Mouse (Mus musculus): ENCODE results near the gene Cobll1. TPM values are rescaled to one million over a fixed set of nuclear protein-coding genes. Genes with fewer than 3 reads are reported as not detected.

Cobll1 gene
- polyA plus RNA-seq, 1 experiment, result 3.0 TPM

DNA sequence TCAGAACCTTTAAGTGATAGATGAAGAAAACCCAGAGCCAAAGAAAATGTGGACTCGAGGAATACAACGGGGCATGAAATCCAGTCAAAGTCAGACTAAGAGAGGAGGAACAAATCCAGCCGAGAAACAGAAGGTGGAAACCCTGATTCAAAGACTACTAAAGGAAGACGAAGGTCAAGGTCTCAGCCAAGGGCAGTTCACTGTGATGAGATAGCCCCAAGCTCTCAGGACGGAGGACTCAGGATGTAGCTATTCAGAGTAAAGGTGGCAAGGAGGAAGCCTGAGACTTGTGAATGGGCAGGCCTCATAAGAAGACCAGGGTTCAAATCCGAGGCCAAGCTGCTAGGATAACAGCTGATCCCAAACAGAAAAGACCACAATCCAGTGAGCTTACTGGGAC lies 90.3 kb downstream of the Cobll1 start:
- Histone ChIP-seq H3K4me3 (ENCODE audit: low read depth, low read length) (no peak overlapping the region), H3K27ac (ENCODE audit: insufficient read depth, low read depth, low read length) (no peak overlapping the region), H3K27me3 (ENCODE audit: control insufficient read depth, insufficient read depth, low read length) (no peaks in the 10 kb centered on the region), H3K36me3 (ENCODE audit: control insufficient read depth, insufficient read depth, low read length) (peaks cover 12% of the 10 kb centered on the region), H3K4me1 (ENCODE audit: control insufficient read depth, insufficient read depth, insufficient read length, low read length) (no peaks in the 10 kb centered on the region)
- 91% methylated on average over 6 of the region's 6 CpGs for WGBS
- TF ChIP-seq POLR2A (IDR thresholded peaks at IDR 0.05; ENCODE audit: low read depth, low read length) (no peak), CTCF (IDR thresholded peaks at IDR 0.05; ENCODE audit: extremely low read depth, insufficient read length, insufficient replicate concordance, low read depth, low read length) (no peak)

DNA sequence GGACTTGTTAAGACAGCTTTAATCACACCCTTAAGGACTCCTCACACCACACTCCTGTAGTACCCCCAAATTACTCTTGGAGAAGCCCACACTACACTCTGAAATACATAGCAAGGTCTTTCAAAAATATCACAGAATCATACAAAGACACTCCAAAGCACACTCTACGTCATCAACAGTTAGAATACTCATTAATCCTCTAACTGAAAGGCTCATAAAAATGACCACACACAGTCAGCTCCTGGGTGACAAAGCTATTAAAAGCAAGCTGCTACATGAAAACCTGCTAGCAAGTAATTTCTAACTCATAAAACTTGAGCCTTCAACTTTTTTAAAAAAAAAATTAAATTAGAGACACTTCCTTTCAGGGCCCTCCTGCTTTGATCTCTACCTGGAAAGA lies 91.8 kb downstream of the Cobll1 start:
- TF ChIP-seq CTCF (IDR thresholded peaks at IDR 0.05; ENCODE audit: extremely low read depth, insufficient read length, insufficient replicate concordance, low read depth, low read length) (no peak), POLR2A (IDR thresholded peaks at IDR 0.05; ENCODE audit: low read depth, low read length) (no peak)

DNA sequence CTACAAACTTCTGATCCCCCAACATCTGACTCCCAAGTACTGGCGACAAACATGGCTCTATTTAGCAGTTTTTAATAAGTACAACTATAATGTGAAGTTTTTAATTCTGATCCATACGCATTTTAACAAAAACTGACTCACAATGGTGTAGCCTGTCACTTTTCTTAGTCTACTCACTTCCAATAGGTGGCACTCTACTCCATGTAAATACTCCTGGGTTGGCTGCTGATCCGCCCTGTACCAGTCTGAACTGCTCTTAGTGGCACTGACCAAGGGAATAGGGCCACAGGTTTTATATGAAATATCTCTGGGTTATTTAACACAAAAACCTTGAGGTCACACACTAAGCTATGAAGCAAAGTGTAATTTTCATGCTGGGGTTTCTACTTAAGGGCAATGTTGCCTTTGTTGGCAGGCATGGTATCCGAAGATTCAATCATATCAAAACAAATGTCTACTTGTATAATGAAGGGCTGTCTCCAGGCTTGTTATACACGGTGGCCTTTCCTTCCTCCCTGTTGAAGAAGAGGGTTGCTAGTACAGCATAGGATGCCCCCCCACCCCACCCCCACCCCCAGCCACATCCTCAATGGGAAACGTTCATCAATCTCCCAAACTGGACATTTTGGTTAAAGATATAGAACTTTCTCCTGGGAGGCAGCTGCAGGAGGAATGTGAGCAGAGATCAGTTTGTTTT lies 93.6 kb downstream of the Cobll1 start:
- H3K4me3 ChIP-seq (ENCODE audit: low read depth, low read length), result no peak overlapping the region
- TF ChIP-seq POLR2A (IDR thresholded peaks at IDR 0.05; ENCODE audit: low read depth, low read length), result no peak
- TF ChIP-seq CTCF (IDR thresholded peaks at IDR 0.05; ENCODE audit: extremely low read depth, insufficient read length, insufficient replicate concordance, low read depth, low read length), result peak; percentile 51; the same call in 1 of the 2 replicates
- H3K27ac ChIP-seq (ENCODE audit: insufficient read depth, low read depth, low read length), result no peak overlapping the region
- H3K36me3 ChIP-seq (ENCODE audit: control insufficient read depth, insufficient read depth, low read length), result peaks cover 8% of the 10 kb centered on the region
- 55% methylated on average over 6 of the region's 6 CpGs for WGBS
- H3K27me3 ChIP-seq (ENCODE audit: control insufficient read depth, insufficient read depth, low read length), result no peaks in the 10 kb centered on the region
- no peaks in the 10 kb centered on the region for H3K4me1 ChIP-seq (ENCODE audit: control insufficient read depth, insufficient read depth, insufficient read length, low read length)

More for the DNA sequence above, 91.8 kb downstream of the Cobll1 start:
- 83% methylated on average over 1 of the region's 1 CpGs for WGBS
- H3K4me1 ChIP-seq (ENCODE audit: control insufficient read depth, insufficient read depth, insufficient read length, low read length), result no peaks in the 10 kb centered on the region
- H3K27me3 ChIP-seq (ENCODE audit: control insufficient read depth, insufficient read depth, low read length), result no peaks in the 10 kb centered on the region
- H3K4me3 ChIP-seq (ENCODE audit: low read depth, low read length), result no peak overlapping the region
- no peak overlapping the region for H3K27ac ChIP-seq (ENCODE audit: insufficient read depth, low read depth, low read length)
- peaks cover 12% of the 10 kb centered on the region for H3K36me3 ChIP-seq (ENCODE audit: control insufficient read depth, insufficient read depth, low read length)

DNA sequence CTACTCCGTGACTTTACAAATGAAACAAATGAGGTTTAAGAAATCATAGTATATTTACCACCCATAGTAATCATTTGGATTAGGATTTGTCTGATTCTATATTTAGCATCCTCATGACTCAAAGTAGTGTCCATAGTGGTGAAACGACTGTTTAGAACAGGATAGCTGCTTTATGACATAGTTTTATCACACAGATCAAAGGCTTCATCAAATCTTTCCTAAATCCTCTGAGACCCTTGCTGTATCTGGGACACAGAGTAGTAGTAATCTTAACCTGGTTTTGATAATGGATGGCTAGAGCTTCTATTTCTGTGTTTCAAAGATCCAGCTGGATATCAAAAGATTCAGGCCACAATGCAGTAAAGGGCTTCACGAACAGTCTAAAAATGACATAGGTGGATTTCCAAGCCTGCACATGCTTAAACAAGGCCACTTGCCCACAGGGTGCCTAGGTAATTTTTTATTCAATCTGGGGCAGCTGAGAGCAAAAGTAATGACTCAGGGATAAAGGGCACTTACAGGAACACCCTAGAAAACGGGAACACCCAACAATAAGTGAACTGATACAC lies 98.0 kb downstream of the Cobll1 start:
- H3K4me3 ChIP-seq (ENCODE audit: low read depth, low read length), result no peak overlapping the region
- TF ChIP-seq POLR2A (IDR thresholded peaks at IDR 0.05; ENCODE audit: low read depth, low read length), result no peak
- no peak for TF ChIP-seq CTCF (IDR thresholded peaks at IDR 0.05; ENCODE audit: extremely low read depth, insufficient read length, insufficient replicate concordance, low read depth, low read length)
- 64% methylated on average over 4 of the region's 4 CpGs for WGBS

DNA sequence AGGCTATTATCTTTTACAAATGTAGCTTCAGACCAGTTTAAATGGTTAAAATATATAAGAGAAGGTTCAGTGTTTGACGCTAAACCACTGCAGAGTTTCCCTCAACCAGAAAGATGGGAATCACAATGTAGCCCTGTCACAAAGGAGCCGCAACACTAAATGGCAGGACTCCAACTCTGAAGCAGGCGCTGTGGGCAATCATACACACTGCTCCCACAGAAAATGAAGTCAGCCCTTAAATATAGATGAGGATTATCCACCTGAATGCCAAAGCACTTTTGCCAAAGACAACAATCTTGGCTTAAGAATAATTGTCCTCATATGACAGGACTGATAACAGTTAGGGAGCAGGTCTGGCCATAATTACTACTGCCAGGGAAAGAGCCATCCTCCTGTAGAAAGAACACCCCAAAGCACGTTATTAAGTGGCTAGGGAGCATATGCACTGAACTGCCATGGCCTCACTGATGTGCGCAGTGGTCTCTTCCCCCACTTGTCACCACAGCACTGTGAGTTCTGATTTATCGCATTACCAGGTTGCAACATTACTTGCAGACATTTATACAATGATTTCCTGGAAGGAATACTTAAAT lies 98.8 kb downstream of the Cobll1 start:
- Histone ChIP-seq H3K36me3 (ENCODE audit: control insufficient read depth, insufficient read depth, low read length) (no peaks in the 10 kb centered on the region; the same call in 1 of the 2 replicates), H3K27ac (ENCODE audit: insufficient read depth, low read depth, low read length) (no peak overlapping the region), H3K4me1 (ENCODE audit: control insufficient read depth, insufficient read depth, insufficient read length, low read length) (no peaks in the 10 kb centered on the region), H3K4me3 (ENCODE audit: low read depth, low read length) (no peak overlapping the region), H3K27me3 (ENCODE audit: control insufficient read depth, insufficient read depth, low read length) (no peaks in the 10 kb centered on the region)
- TF ChIP-seq POLR2A (IDR thresholded peaks at IDR 0.05; ENCODE audit: low read depth, low read length), result no peak
- TF ChIP-seq CTCF (IDR thresholded peaks at IDR 0.05; ENCODE audit: extremely low read depth, insufficient read length, insufficient replicate concordance, low read depth, low read length), result no peak
- WGBS, result 80% methylated on average over 6 of the region's 6 CpGs

More for the DNA sequence above, 98.0 kb downstream of the Cobll1 start:
- Histone ChIP-seq H3K27ac (ENCODE audit: insufficient read depth, low read depth, low read length) (no peak overlapping the region), H3K4me1 (ENCODE audit: control insufficient read depth, insufficient read depth, insufficient read length, low read length) (no peaks in the 10 kb centered on the region), H3K27me3 (ENCODE audit: control insufficient read depth, insufficient read depth, low read length) (no peaks in the 10 kb centered on the region), H3K36me3 (ENCODE audit: control insufficient read depth, insufficient read depth, low read length) (no peaks in the 10 kb centered on the region; the same call in 1 of the 2 replicates)

DNA sequence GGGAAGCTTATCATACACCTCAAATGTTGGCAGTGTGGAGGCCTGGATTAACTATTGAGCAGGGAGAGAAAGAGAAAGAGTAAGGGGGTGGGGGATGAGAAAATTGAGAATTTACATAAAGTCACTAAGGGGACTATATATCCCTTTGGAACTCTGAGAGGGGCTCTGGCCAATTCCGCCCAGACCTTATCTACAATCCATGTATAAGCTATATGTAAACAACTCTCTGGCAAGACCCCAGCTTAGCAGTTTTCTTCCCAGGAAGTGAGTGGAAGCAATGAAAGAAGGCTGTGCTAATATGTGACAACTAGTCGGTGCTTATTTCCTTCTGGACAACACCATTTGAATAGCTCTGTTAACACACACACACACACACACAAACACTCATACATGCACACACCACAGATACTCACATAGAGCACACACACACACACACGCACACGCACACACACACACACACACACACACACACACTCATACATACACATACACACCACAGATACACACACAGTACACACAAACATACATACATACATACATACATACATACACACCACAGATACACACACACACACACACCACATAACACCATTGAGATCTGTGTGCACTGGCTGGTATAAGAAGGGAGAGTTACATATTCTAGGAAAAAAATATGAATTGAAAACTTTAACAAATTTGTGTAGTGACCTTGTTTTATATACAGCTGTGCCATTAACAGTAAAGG lies 99.4 kb downstream of the Cobll1 start:
- WGBS, result 61% methylated on average over 4 of the region's 4 CpGs
- Histone ChIP-seq H3K27me3 (ENCODE audit: control insufficient read depth, insufficient read depth, low read length) (no peaks in the 10 kb centered on the region), H3K36me3 (ENCODE audit: control insufficient read depth, insufficient read depth, low read length) (no peaks in the 10 kb centered on the region; the same call in 1 of the 2 replicates), H3K27ac (ENCODE audit: insufficient read depth, low read depth, low read length) (no peak overlapping the region), H3K4me1 (ENCODE audit: control insufficient read depth, insufficient read depth, insufficient read length, low read length) (no peaks in the 10 kb centered on the region), H3K4me3 (ENCODE audit: low read depth, low read length) (no peak overlapping the region)
- TF ChIP-seq POLR2A (IDR thresholded peaks at IDR 0.05; ENCODE audit: low read depth, low read length), result no peak
- no peak for TF ChIP-seq CTCF (IDR thresholded peaks at IDR 0.05; ENCODE audit: extremely low read depth, insufficient read length, insufficient replicate concordance, low read depth, low read length)

Data from small intestine, adult 2 months (tissue).